Mouse (Mus musculus): Measurements from ENCODE around the gene Klf12. TPM values are rescaled to one million over a fixed set of nuclear protein-coding genes. Genes with fewer than 3 reads are reported as not detected.
A peak's percentile ranks its signal among the peaks of the same experiment; 100 is the strongest.

Klf12 gene
- polyA plus RNA-seq, 1 experiment from 2014 or later = 51.3 TPM

DNA sequence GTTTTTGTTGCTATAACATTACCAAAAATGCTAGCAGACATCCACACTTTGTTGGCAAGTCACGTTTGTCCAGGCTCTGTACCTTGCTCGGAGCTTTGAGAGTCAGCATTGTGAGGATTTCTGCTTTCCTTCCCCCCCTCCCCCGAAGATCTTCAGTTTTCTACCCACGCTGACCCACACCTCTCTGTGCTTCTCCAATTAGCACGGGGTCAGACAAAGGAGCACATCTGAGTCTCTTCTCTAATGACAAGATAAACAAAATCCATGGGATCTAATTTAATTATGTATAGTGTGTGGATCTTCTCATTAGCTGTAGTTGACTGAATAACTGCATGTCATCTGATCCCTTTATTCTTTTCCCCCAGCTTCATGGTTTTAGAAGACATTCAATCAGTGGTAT is 215.8 kb downstream of the Klf12 start:
- peak; percentile 25; the same call in 1 of the 2 replicates for ATAC-seq
- WGBS = 39% methylated on average over 5 of the region's 5 CpGs
- Histone ChIP-seq H3K4me3 (ENCODE audit: low read depth, low read length) (no peak overlapping the region), H3K9ac (ENCODE audit: low read depth, low read length) (no peak overlapping the region), H3K36me3 (ENCODE audit: control insufficient read depth, insufficient read depth, low read length) (no peaks in the 10 kb centered on the region), H3K4me1 (ENCODE audit: control insufficient read depth, insufficient read depth, low read length) (peaks cover 3% of the 10 kb centered on the region; the same call in 1 of the 2 replicates), H3K4me2 (ENCODE audit: low read length) (no peak overlapping the region), H3K9me3 (replicated peaks; ENCODE audit: control insufficient read depth, low read length, poor library complexity, severe bottlenecking) (no peaks in the 10 kb centered on the region), H3K27ac (ENCODE audit: low read length) (no peak overlapping the region), H3K27me3 (ENCODE audit: control insufficient read depth, insufficient read depth, low read depth, low read length) (no peaks in the 10 kb centered on the region)

DNA sequence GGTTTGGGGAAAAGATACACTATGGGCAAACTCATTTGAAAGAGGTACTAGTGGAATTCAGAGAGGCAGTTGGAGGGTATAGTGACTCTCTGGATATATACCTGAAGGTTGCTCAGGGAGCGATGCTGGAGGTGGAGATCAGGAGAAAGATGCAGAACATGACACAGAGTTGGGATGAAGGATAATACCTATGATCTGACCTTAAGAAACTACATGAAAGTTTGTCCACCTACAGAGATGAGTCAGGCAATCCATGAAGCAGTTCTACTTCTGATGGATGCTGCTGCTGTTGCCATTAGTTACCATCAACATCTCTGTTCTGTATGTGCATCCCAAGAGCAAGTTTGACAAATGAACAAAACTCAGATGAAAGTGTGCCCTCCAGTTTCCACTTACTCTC is 222.0 kb downstream of the Klf12 start:
- no peak for ATAC-seq
- H3K4me1 ChIP-seq (ENCODE audit: control insufficient read depth, insufficient read depth, low read length) = no peaks in the 10 kb centered on the region; the same call in 1 of the 2 replicates
- H3K27ac ChIP-seq (ENCODE audit: low read length) = no peak overlapping the region
- H3K9ac ChIP-seq (ENCODE audit: low read depth, low read length) = no peak overlapping the region
- no peak overlapping the region for H3K4me3 ChIP-seq (ENCODE audit: low read depth, low read length)
- no peaks in the 10 kb centered on the region for H3K9me3 ChIP-seq (replicated peaks; ENCODE audit: control insufficient read depth, low read length, poor library complexity, severe bottlenecking)
- no peaks in the 10 kb centered on the region for H3K27me3 ChIP-seq (ENCODE audit: control insufficient read depth, insufficient read depth, low read depth, low read length)
- WGBS = 100% methylated on average over 1 of the region's 1 CpGs
- H3K36me3 ChIP-seq (ENCODE audit: control insufficient read depth, insufficient read depth, low read length) = no peaks in the 10 kb centered on the region
- H3K4me2 ChIP-seq (ENCODE audit: low read length) = no peak overlapping the region

DNA sequence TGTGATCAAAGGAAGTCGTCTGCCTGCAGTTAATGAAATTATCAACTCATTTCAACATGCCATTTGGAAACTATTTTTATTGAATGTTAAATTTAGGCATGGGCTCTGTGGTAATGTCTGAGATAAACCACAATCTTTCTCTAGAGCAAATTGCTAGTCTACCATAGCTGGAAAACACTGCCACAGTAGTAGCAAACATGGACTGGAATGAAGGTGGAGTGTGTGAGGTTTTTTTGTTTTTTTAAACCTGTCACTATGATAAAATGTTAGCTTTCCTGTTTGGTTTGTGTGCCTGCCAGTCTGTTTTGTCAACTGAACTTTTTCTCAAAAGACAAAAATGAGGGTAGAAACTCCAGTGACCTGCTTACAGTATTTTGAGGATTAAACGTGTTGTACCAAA is 230.3 kb downstream of the Klf12 start:
- Histone ChIP-seq H3K27ac (ENCODE audit: low read length) (no peak overlapping the region), H3K9me3 (replicated peaks; ENCODE audit: control insufficient read depth, low read length, poor library complexity, severe bottlenecking) (no peaks in the 10 kb centered on the region), H3K27me3 (ENCODE audit: control insufficient read depth, insufficient read depth, low read depth, low read length) (no peaks in the 10 kb centered on the region), H3K36me3 (ENCODE audit: control insufficient read depth, insufficient read depth, low read length) (0 out of 2 replicates have a peak, but pooled peaks cover 6% of the 10 kb centered on the region), H3K4me1 (ENCODE audit: control insufficient read depth, insufficient read depth, low read length) (no peaks in the 10 kb centered on the region), H3K9ac (ENCODE audit: low read depth, low read length) (no peak overlapping the region), H3K4me2 (ENCODE audit: low read length) (no peak overlapping the region), H3K4me3 (ENCODE audit: low read depth, low read length) (no peak overlapping the region)
- ATAC-seq = no peak
- WGBS = 75% methylated on average over 2 of the region's 2 CpGs

DNA sequence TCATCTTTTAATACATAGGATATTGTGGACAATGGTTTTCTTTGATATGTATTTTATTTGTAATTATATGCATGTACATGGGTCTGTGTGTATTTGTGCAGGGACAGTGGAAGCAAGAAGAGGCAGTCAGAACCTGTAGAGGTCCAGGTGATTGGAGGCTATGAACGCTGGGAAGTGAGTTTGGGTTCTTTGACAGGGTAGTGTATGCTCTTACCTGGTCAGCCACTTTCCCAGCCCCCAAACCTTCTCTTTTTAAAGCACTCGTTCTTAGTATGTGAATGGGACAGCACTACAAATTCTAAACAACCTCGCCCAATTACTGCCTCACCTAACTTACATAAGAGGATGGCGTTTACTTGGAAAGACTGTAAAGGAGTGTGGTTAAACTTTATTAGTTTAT is 231.0 kb downstream of the Klf12 start:
- H3K27ac ChIP-seq (ENCODE audit: low read length) = no peak overlapping the region
- WGBS = 92% methylated on average over 4 of the region's 4 CpGs
- ATAC-seq = no peak
- H3K4me1 ChIP-seq (ENCODE audit: control insufficient read depth, insufficient read depth, low read length) = no peaks in the 10 kb centered on the region
- H3K4me3 ChIP-seq (ENCODE audit: low read depth, low read length) = no peak overlapping the region
- no peak overlapping the region for H3K4me2 ChIP-seq (ENCODE audit: low read length)
- no peaks in the 10 kb centered on the region for H3K9me3 ChIP-seq (replicated peaks; ENCODE audit: control insufficient read depth, low read length, poor library complexity, severe bottlenecking)
- no peaks in the 10 kb centered on the region for H3K27me3 ChIP-seq (ENCODE audit: control insufficient read depth, insufficient read depth, low read depth, low read length)
- H3K36me3 ChIP-seq (ENCODE audit: control insufficient read depth, insufficient read depth, low read length) = 0 out of 2 replicates have a peak, but pooled peaks cover 6% of the 10 kb centered on the region
- H3K9ac ChIP-seq (ENCODE audit: low read depth, low read length) = no peak overlapping the region

DNA sequence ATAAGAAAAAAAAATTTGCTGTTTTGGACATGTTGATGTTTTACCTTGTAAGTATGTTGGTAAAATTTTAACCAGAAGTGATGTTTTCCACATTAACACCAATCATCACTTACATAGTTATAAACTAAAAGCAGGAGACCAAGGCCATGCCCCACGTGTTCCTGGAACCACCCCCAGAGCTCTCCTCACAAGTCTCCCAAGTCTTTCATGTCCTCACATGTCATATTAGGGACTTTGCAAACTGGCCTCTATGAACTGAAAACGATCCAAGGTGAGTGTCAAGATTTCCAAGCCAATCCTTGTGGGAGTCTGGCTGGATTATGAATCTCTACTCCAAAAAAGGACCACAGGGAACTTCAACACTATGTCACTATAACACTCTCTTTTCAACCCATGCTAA is 231.6 kb downstream of the Klf12 start:
- no peaks in the 10 kb centered on the region for H3K9me3 ChIP-seq (replicated peaks; ENCODE audit: control insufficient read depth, low read length, poor library complexity, severe bottlenecking)
- H3K27ac ChIP-seq (ENCODE audit: low read length) = no peak overlapping the region
- no peak overlapping the region for H3K4me2 ChIP-seq (ENCODE audit: low read length)
- ATAC-seq = no peak
- no peak overlapping the region for H3K9ac ChIP-seq (ENCODE audit: low read depth, low read length)
- H3K4me3 ChIP-seq (ENCODE audit: low read depth, low read length) = no peak overlapping the region
- 0 out of 2 replicates have a peak, but pooled peaks cover 6% of the 10 kb centered on the region for H3K36me3 ChIP-seq (ENCODE audit: control insufficient read depth, insufficient read depth, low read length)
- WGBS = 85% methylated on average over 2 of the region's 2 CpGs
- H3K27me3 ChIP-seq (ENCODE audit: control insufficient read depth, insufficient read depth, low read depth, low read length) = no peaks in the 10 kb centered on the region
- H3K4me1 ChIP-seq (ENCODE audit: control insufficient read depth, insufficient read depth, low read length) = no peaks in the 10 kb centered on the region

DNA sequence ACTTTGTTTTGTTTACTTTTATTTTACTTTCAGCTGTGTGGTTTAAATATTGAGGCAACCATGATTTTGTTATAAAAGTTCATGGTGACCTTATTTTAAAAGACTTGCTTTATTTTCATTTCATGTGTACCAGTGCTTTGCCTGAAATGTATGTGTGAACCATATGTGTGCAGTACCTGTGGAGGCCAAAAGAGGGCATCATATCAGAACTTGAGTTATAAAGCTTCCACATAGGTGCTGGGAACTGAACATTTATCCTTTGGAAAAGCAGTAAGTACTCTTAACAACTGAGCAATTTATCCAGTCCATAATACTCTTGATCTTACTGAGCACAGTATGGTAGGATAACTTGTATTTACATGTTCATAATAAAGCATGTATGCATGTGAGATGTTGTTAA is 239.0 kb downstream of the Klf12 start:
- Histone ChIP-seq H3K9ac (ENCODE audit: low read depth, low read length) (no peak overlapping the region), H3K4me1 (ENCODE audit: control insufficient read depth, insufficient read depth, low read length) (no peaks in the 10 kb centered on the region), H3K4me2 (ENCODE audit: low read length) (no peak overlapping the region), H3K27me3 (ENCODE audit: control insufficient read depth, insufficient read depth, low read depth, low read length) (no peaks in the 10 kb centered on the region), H3K36me3 (ENCODE audit: control insufficient read depth, insufficient read depth, low read length) (no peaks in the 10 kb centered on the region), H3K27ac (ENCODE audit: low read length) (no peak overlapping the region), H3K9me3 (replicated peaks; ENCODE audit: control insufficient read depth, low read length, poor library complexity, severe bottlenecking) (no peaks in the 10 kb centered on the region), H3K4me3 (ENCODE audit: low read depth, low read length) (no peak overlapping the region)
- ATAC-seq = no peak

DNA sequence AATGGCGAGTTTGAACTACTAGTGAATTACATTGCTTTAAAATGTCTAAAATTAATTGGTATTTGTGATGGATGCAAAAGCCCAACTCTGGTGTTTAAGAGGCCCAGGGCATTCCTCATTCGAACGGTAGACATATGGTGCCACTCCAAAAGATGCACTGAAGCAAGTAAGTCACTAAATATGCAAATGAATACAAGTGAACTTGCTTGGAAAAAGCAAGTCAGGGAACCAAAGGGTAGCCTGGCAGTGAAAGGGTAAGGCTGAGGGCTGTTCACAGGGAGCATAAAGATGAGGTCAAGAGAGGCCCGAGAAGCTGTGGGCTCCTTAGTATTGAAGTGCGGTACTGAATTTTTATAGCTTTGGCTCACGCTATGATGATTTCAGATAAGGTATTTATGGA is 242.7 kb downstream of the Klf12 start:
- Histone ChIP-seq H3K4me1 (ENCODE audit: control insufficient read depth, insufficient read depth, low read length) (no peaks in the 10 kb centered on the region), H3K9ac (ENCODE audit: low read depth, low read length) (no peak overlapping the region), H3K9me3 (replicated peaks; ENCODE audit: control insufficient read depth, low read length, poor library complexity, severe bottlenecking) (no peaks in the 10 kb centered on the region), H3K27me3 (ENCODE audit: control insufficient read depth, insufficient read depth, low read depth, low read length) (no peaks in the 10 kb centered on the region), H3K36me3 (ENCODE audit: control insufficient read depth, insufficient read depth, low read length) (no peaks in the 10 kb centered on the region), H3K4me3 (ENCODE audit: low read depth, low read length) (no peak overlapping the region), H3K27ac (ENCODE audit: low read length) (no peak overlapping the region), H3K4me2 (ENCODE audit: low read length) (no peak overlapping the region)
- no peak for ATAC-seq
- 43% methylated on average over 6 of the region's 6 CpGs for WGBS

DNA sequence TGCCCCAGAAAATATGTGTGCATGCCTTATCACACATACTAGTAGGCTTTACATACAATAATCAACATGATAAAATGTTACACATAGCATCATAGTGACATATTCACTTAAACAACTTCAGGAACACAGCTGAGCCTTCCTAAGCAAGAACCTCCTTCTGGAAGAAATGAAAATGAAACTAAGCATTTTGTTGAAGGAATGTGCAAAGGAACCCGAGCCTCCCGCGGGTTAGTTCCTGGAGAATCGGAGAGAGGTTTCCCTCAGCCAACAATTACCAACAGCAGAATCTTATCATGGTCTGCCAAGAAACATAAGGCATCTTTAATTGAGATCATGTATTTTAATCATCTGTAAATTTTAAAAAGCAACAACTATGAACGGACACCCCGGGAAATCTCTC is 257.8 kb downstream of the Klf12 start:
- Histone ChIP-seq H3K9me3 (replicated peaks; ENCODE audit: control insufficient read depth, low read length, poor library complexity, severe bottlenecking) (no peaks in the 10 kb centered on the region), H3K27ac (ENCODE audit: low read length) (no peak overlapping the region), H3K4me1 (ENCODE audit: control insufficient read depth, insufficient read depth, low read length) (no peaks in the 10 kb centered on the region), H3K4me3 (ENCODE audit: low read depth, low read length) (no peak overlapping the region), H3K27me3 (ENCODE audit: control insufficient read depth, insufficient read depth, low read depth, low read length) (no peaks in the 10 kb centered on the region), H3K9ac (ENCODE audit: low read depth, low read length) (no peak overlapping the region), H3K4me2 (ENCODE audit: low read length) (no peak overlapping the region), H3K36me3 (ENCODE audit: control insufficient read depth, insufficient read depth, low read length) (peaks cover 9% of the 10 kb centered on the region)
- WGBS = 92% methylated on average over 6 of the region's 6 CpGs
- ATAC-seq = no peak

DNA sequence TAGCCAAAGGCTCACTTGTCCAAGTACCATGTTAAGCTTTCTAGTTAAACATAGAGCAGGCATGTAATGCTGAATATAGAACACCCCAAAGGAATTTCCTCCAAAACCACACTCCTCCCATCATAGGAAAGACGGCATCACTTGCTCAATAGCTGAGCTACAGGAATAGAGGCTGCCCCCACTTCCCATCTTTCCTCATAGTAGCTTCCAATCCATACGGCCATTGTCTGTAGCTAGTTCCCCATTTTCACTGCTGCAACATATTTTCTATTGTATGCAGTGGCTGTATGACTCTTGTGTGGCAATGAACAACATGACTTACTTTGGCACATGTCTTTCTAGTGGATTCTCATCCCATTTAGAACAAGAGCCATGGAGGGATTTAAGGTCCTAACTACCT is 267.3 kb downstream of the Klf12 start:
- no peak for ATAC-seq
- Histone ChIP-seq H3K27ac (ENCODE audit: low read length) (no peak overlapping the region), H3K4me2 (ENCODE audit: low read length) (no peak overlapping the region), H3K9ac (ENCODE audit: low read depth, low read length) (no peak overlapping the region), H3K36me3 (ENCODE audit: control insufficient read depth, insufficient read depth, low read length) (peaks cover 6% of the 10 kb centered on the region), H3K27me3 (ENCODE audit: control insufficient read depth, insufficient read depth, low read depth, low read length) (no peaks in the 10 kb centered on the region), H3K4me3 (ENCODE audit: low read depth, low read length) (no peak overlapping the region), H3K9me3 (replicated peaks; ENCODE audit: control insufficient read depth, low read length, poor library complexity, severe bottlenecking) (no peaks in the 10 kb centered on the region), H3K4me1 (ENCODE audit: control insufficient read depth, insufficient read depth, low read length) (no peaks in the 10 kb centered on the region)
- 94% methylated on average over 2 of the region's 2 CpGs for WGBS

DNA sequence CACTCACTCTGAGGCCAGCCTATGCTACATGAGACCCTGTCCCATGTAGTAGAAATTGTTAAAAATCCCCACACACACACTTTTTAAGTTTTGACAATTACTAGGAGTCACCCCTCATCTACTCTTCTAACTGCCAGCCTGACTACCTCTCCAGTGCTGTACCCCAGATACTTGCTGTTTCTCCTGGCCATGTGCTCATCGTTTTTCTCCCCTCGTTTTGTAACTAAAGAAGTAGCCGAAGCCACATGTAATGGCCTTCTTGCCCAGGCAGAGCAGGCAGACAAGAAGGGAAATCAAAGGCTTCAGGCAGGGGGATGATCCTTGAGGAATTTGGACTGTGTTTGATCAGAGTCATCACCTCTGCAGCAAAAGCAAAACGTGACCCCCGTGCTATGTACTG is 274.0 kb downstream of the Klf12 start:
- ATAC-seq = no peak

More for the DNA sequence above, 274.0 kb downstream of the Klf12 start:
- no peak overlapping the region for H3K4me3 ChIP-seq (ENCODE audit: low read depth, low read length)
- H3K36me3 ChIP-seq (ENCODE audit: control insufficient read depth, insufficient read depth, low read length) = no peaks in the 10 kb centered on the region
- no peaks in the 10 kb centered on the region for H3K27me3 ChIP-seq (ENCODE audit: control insufficient read depth, insufficient read depth, low read depth, low read length)
- no peak overlapping the region for H3K4me2 ChIP-seq (ENCODE audit: low read length)
- WGBS = 60% methylated on average over 5 of the region's 5 CpGs
- H3K9ac ChIP-seq (ENCODE audit: low read depth, low read length) = no peak overlapping the region
- no peak overlapping the region for H3K27ac ChIP-seq (ENCODE audit: low read length)
- no peaks in the 10 kb centered on the region for H3K9me3 ChIP-seq (replicated peaks; ENCODE audit: control insufficient read depth, low read length, poor library complexity, severe bottlenecking)
- H3K4me1 ChIP-seq (ENCODE audit: control insufficient read depth, insufficient read depth, low read length) = no peaks in the 10 kb centered on the region; the same call in 1 of the 2 replicates

All from midbrain, embryonic 16.5 days (tissue).